Mouse (Mus musculus): ENCODE data around the gene Klhl20. TPM values are rescaled to one million over a fixed set of nuclear protein-coding genes. Genes with fewer than 3 reads are reported as not detected.
A peak's percentile ranks its signal among the peaks of the same experiment; 100 is the strongest.

Gene Klhl20
- total and polyA plus RNA-seq, 3 experiments, result 2.9 to 52.5 (median 27.3) TPM

- no peak overlapping the region; the same call in 1 of the 2 replicates for H3K4me3 ChIP-seq (ENCODE audit: low read depth, low read length)
- H3K27me3 ChIP-seq (ENCODE audit: insufficient read depth, low read length), result no peaks in the 10 kb centered on the region
- DNase-seq (ENCODE audit: low spot score), result peak; percentile 5
- no peak for ATAC-seq (ENCODE audit: extremely low read depth, insufficient number of reproducible peaks, low FRiP score, poor library complexity, severe bottlenecking)
- peaks cover 21% of the 10 kb centered on the region for H3K4me1 ChIP-seq (ENCODE audit: insufficient read depth, low read depth, low read length)
- peaks cover 50% of the 10 kb centered on the region for H3K36me3 ChIP-seq (replicated peaks)
- no peaks in the 10 kb centered on the region for H3K9me3 ChIP-seq (replicated peaks)
- peak; percentile 59 for TF ChIP-seq TAL1 (conservative IDR thresholded peaks at IDR 0.05; ENCODE audit: low read depth, low read length)
- no peak for TF ChIP-seq GATA1 (IDR thresholded peaks at IDR 0.05; ENCODE audit: borderline replicate concordance, low read length)
Observed at GRCm38 (mm10) chr1:161099721-161100405, 31.4 kb downstream of the Klhl20 start.

- DNase-seq (ENCODE audit: low spot score) (no peak), ATAC-seq (ENCODE audit: extremely low read depth, insufficient number of reproducible peaks, low FRiP score, poor library complexity, severe bottlenecking) (no peak)
- H3K9me3 ChIP-seq (replicated peaks), result no peaks in the 10 kb centered on the region
- H3K27me3 ChIP-seq (ENCODE audit: insufficient read depth, low read length), result no peaks in the 10 kb centered on the region
- TF ChIP-seq GATA2 (IDR thresholded peaks at IDR 0.05; ENCODE audit: borderline replicate concordance, low read depth, low read length) (no peak), GATA1 (IDR thresholded peaks at IDR 0.05; ENCODE audit: borderline replicate concordance, low read length) (no peak)
- peaks cover 31% of the 10 kb centered on the region for H3K4me1 ChIP-seq (ENCODE audit: insufficient read depth, low read depth, low read length)
- H3K4me3 ChIP-seq (ENCODE audit: low read depth, low read length), result no peak overlapping the region
- peaks cover 63% of the 10 kb centered on the region for H3K36me3 ChIP-seq (replicated peaks)
Observed at GRCm38 (mm10) chr1:161077243-161077642, 54.1 kb downstream of the Klhl20 start.

GRCm38 (mm10) chr1:161076238-161076637, 55.1 kb downstream of the Klhl20 start:
- H3K36me3 ChIP-seq (replicated peaks), result peaks cover 59% of the 10 kb centered on the region
- DNase-seq (ENCODE audit: low spot score), result no peak
- ATAC-seq (ENCODE audit: extremely low read depth, insufficient number of reproducible peaks, low FRiP score, poor library complexity, severe bottlenecking), result no peak

GRCm38 (mm10) chr1:161071272-161071620, 60.1 kb downstream of the Klhl20 start:
- H3K27me3 ChIP-seq (ENCODE audit: insufficient read depth, low read length), result no peaks in the 10 kb centered on the region
- no peak for ATAC-seq (ENCODE audit: extremely low read depth, insufficient number of reproducible peaks, low FRiP score, poor library complexity, severe bottlenecking)
- no peaks in the 10 kb centered on the region for H3K9me3 ChIP-seq (replicated peaks)
- peak overlapping the region; percentile 74 for H3K4me3 ChIP-seq (ENCODE audit: low read depth, low read length)
- DNase-seq (ENCODE audit: low spot score), result no peak
- peaks cover 43% of the 10 kb centered on the region for H3K4me1 ChIP-seq (ENCODE audit: insufficient read depth, low read depth, low read length)
- peaks cover 40% of the 10 kb centered on the region for H3K36me3 ChIP-seq (replicated peaks)
- no peak for TF ChIP-seq TAL1 (conservative IDR thresholded peaks at IDR 0.05; ENCODE audit: low read depth, low read length)
- no peak for TF ChIP-seq GATA1 (IDR thresholded peaks at IDR 0.05; ENCODE audit: borderline replicate concordance, low read length)
- no peak for TF ChIP-seq GATA2 (IDR thresholded peaks at IDR 0.05; ENCODE audit: borderline replicate concordance, low read depth, low read length)
- no peak for TF ChIP-seq CTCF (IDR thresholded peaks at IDR 0.05; ENCODE audit: low read depth, low read length)
- no peak for TF ChIP-seq POLR2AphosphoS5 (IDR thresholded peaks at IDR 0.05; ENCODE audit: insufficient replicate concordance, low read depth, low read length)

More at GRCm38 (mm10) chr1:161076238-161076637, 55.1 kb downstream of the Klhl20 start:
- peak overlapping the region; percentile 39; the same call in 1 of the 2 replicates for H3K4me3 ChIP-seq (ENCODE audit: low read depth, low read length)
- TF ChIP-seq GATA2 (IDR thresholded peaks at IDR 0.05; ENCODE audit: borderline replicate concordance, low read depth, low read length) (no peak), POLR2AphosphoS5 (IDR thresholded peaks at IDR 0.05; ENCODE audit: insufficient replicate concordance, low read depth, low read length) (no peak), TAL1 (conservative IDR thresholded peaks at IDR 0.05; ENCODE audit: low read depth, low read length) (no peak), CTCF (IDR thresholded peaks at IDR 0.05; ENCODE audit: low read depth, low read length) (no peak), GATA1 (IDR thresholded peaks at IDR 0.05; ENCODE audit: borderline replicate concordance, low read length) (no peak)
- peaks cover 39% of the 10 kb centered on the region for H3K4me1 ChIP-seq (ENCODE audit: insufficient read depth, low read depth, low read length)
- no peaks in the 10 kb centered on the region for H3K27me3 ChIP-seq (ENCODE audit: insufficient read depth, low read length)
- no peaks in the 10 kb centered on the region for H3K9me3 ChIP-seq (replicated peaks)

GRCm38 (mm10) chr1:161070352-161071271, 60.7 kb downstream of the Klhl20 start, which contains the start of the genes Dars2 and Cenpl:
Dars2 (minus strand) TSS chr1:161070658.
Cenpl (plus strand) TSS chr1:161070713.
- peaks cover 38% of the 10 kb centered on the region for H3K4me1 ChIP-seq (ENCODE audit: insufficient read depth, low read depth, low read length)
- H3K4me3 ChIP-seq (ENCODE audit: low read depth, low read length), result peak within 1 kb of the TSS; percentile 74
- ATAC-seq (ENCODE audit: extremely low read depth, insufficient number of reproducible peaks, low FRiP score, poor library complexity, severe bottlenecking) (peak; percentile 96), DNase-seq (ENCODE audit: low spot score) (peak; percentile 79)
- no peaks in the 10 kb centered on the region for H3K9me3 ChIP-seq (replicated peaks)
- H3K27me3 ChIP-seq (ENCODE audit: insufficient read depth, low read length), result no peaks in the 10 kb centered on the region
- TF ChIP-seq TAL1 (conservative IDR thresholded peaks at IDR 0.05; ENCODE audit: low read depth, low read length), result no peak
- H3K36me3 ChIP-seq (replicated peaks), result peaks cover 43% of the 10 kb centered on the region

GRCm38 (mm10) chr1:161063351-161063750, 68.0 kb downstream of the Klhl20 start:
- TF ChIP-seq TAL1 (conservative IDR thresholded peaks at IDR 0.05; ENCODE audit: low read depth, low read length) (no peak), POLR2AphosphoS5 (IDR thresholded peaks at IDR 0.05; ENCODE audit: insufficient replicate concordance, low read depth, low read length) (no peak), GATA1 (IDR thresholded peaks at IDR 0.05; ENCODE audit: borderline replicate concordance, low read length) (no peak), GATA2 (IDR thresholded peaks at IDR 0.05; ENCODE audit: borderline replicate concordance, low read depth, low read length) (no peak), CTCF (IDR thresholded peaks at IDR 0.05; ENCODE audit: low read depth, low read length) (no peak)
- Histone ChIP-seq H3K4me1 (ENCODE audit: insufficient read depth, low read depth, low read length) (no peaks in the 10 kb centered on the region; the same call in 1 of the 2 replicates), H3K4me3 (ENCODE audit: low read depth, low read length) (no peak overlapping the region), H3K9me3 (replicated peaks) (no peaks in the 10 kb centered on the region), H3K36me3 (replicated peaks) (peaks cover 72% of the 10 kb centered on the region), H3K27me3 (ENCODE audit: insufficient read depth, low read length) (no peaks in the 10 kb centered on the region)
- ATAC-seq (ENCODE audit: extremely low read depth, insufficient number of reproducible peaks, low FRiP score, poor library complexity, severe bottlenecking) (no peak), DNase-seq (ENCODE audit: low spot score) (no peak)
